Mouse (Mus musculus) liver, postnatal 0 days (tissue): Measurements from ENCODE around the gene Zfand2b. TPM values are rescaled to one million over a fixed set of nuclear protein-coding genes. Genes with fewer than 3 reads are reported as not detected.

Experiments used
- ATAC-seq: fragments of 200-750 bp; cut with Nextera tagmentation; 2 replicates; pipeline ENCODE4 v1.8.0; 2017; ENCODE audit warnings: mild to moderate bottlenecking, moderate library complexity
- DNase-seq: peaks from one replicate; pipeline ENCODE4 v3.0.0-alpha.2; 2016
- H3K27ac ChIP-seq: fragments of 300-500 bp; sonication (generic); 2 replicates; pipeline ENCODE4 v1.5.1; 2014; ENCODE audit warnings: antibody characterized with exemption, moderate library complexity, mild to moderate bottlenecking, low read depth
- H3K27me3 ChIP-seq: fragments of 300-500 bp; sonication (generic); 2 replicates; pipeline ENCODE4 v1.6.1; 2014; ENCODE audit warnings: low read length, control low read depth, mixed read lengths; ENCODE audit not compliant: insufficient read depth
- H3K36me3 ChIP-seq: fragments of 300-500 bp; sonication (generic); replicated peaks from 2 replicates; pipeline ENCODE4 v1.6.1; 2014; ENCODE audit warnings: mild to moderate bottlenecking, control low read depth, low read length, moderate library complexity, mixed read lengths; ENCODE audit not compliant: insufficient read depth
- H3K4me1 ChIP-seq: fragments of 300-500 bp; sonication (generic); 2 replicates; pipeline ENCODE4 v1.6.1; 2014; ENCODE audit warnings: antibody characterized with exemption, mild to moderate bottlenecking, control low read depth; ENCODE audit not compliant: insufficient read depth
- H3K4me2 ChIP-seq: fragments of 300-500 bp; sonication (generic); 2 replicates; pipeline ENCODE4 v1.6.1; 2014; ENCODE audit warnings: low read depth, mild to moderate bottlenecking, low read length, moderate library complexity, mixed read lengths
- H3K4me3 ChIP-seq: fragments of 300-500 bp; sonication (generic); 2 replicates; pipeline ENCODE4 v1.5.1; 2014; ENCODE audit warnings: low read depth, low read length
- H3K9ac ChIP-seq: fragments of 300-500 bp; sonication (generic); replicated peaks from 2 replicates; pipeline ENCODE4 v1.6.1; 2014; ENCODE audit warnings: mild to moderate bottlenecking, moderate library complexity
- H3K9me3 ChIP-seq: fragments of 300-500 bp; sonication (generic); 2 replicates; pipeline ENCODE4 v1.6.1; 2016; ENCODE audit warnings: mild to moderate bottlenecking, control low read depth, low read length, mixed read lengths
- CTCF ChIP-seq: sonication (generic); IDR thresholded peaks from 2 replicates; pipeline ENCODE4 v1.5.1; 2016; ENCODE audit warnings: antibody characterized with exemption, low read depth
- EP300 ChIP-seq: IDR thresholded peaks from 2 replicates; pipeline ENCODE4 v1.6.1; 2016; ENCODE audit warnings: antibody characterized with exemption, low read depth, mild to moderate bottlenecking
- WGBS: fragments of 180-500 bp; shearing (Covaris S2); extraction: QIAGEN DNeasy Blood & Tissue Kit; methylation state at CpG from one replicate; pipeline ENCODE4 v1.1.7; 2014; ENCODE audit not compliant: insufficient replicate concordance; 5-methylcytosine and 5-hydroxymethylcytosine counted together
- polyA plus RNA-seq: library from polyadenylated mRNA; unstranded; fragments of >200 nt; fragmentation: Nextera tagmentation; extraction: Ambion mirVana; gene quantifications from 2 replicates; pipeline ENCODE4 v1.2.1, GENCODE M21; 2015

Zfand2b gene
- polyA plus RNA-seq, 1 experiment from 2014 or later: 32.7 TPM

GRCm38 (mm10) chr1:75191258-75191621, 22.8 kb downstream of the Zfand2b start:
- ATAC-seq (peak; percentile 0; the same call in 1 of the 2 replicates), DNase-seq (no peak)
- peaks cover 29% of the 10 kb centered on the region for H3K4me1 ChIP-seq
- H3K9ac ChIP-seq: peak overlapping the region; percentile 98
- H3K27ac ChIP-seq: peak overlapping the region; percentile 98
- H3K9me3 ChIP-seq: no peaks in the 10 kb centered on the region
- peaks cover 42% of the 10 kb centered on the region for H3K36me3 ChIP-seq
- no peak for TF ChIP-seq EP300
- TF ChIP-seq CTCF: no peak
- peak overlapping the region; percentile 99 for H3K4me3 ChIP-seq
- peak overlapping the region; percentile 96 for H3K4me2 ChIP-seq
- 50% methylated on average over 5 of the region's 5 CpGs for WGBS
- no peaks in the 10 kb centered on the region for H3K27me3 ChIP-seq

- under 1% methylated on average over 44 of the region's 56 CpGs for WGBS
- TF ChIP-seq CTCF: peak; percentile 19; the same call in 1 of the 2 replicates
- peak; percentile 67 for TF ChIP-seq EP300
- peaks cover 29% of the 10 kb centered on the region for H3K4me1 ChIP-seq
Observed at GRCm38 (mm10) chr1:75191622-75192402, 23.4 kb downstream of the Zfand2b start, which contains the start of the genes Ankzf1 and Atg9a. TSS of gene Ankzf1 (plus strand) at chr1:75192151. TSS of gene Atg9a (minus strand) at chr1:75192196.

GRCm38 (mm10) chr1:75192452-75192851, 24.0 kb downstream of the Zfand2b start:
- peaks cover 39% of the 10 kb centered on the region for H3K36me3 ChIP-seq
- H3K27me3 ChIP-seq: no peaks in the 10 kb centered on the region
- H3K4me2 ChIP-seq: peak overlapping the region; percentile 89
- TF ChIP-seq CTCF: no peak
- TF ChIP-seq EP300: no peak
- peak overlapping the region; percentile 99 for H3K4me3 ChIP-seq
- under 1% methylated on average over 19 of the region's 19 CpGs for WGBS
- peak overlapping the region; percentile 98 for H3K27ac ChIP-seq
- peak; percentile 57 for ATAC-seq
- H3K9ac ChIP-seq: peak overlapping the region; percentile 86
- peak; percentile 71 for DNase-seq
- no peaks in the 10 kb centered on the region for H3K9me3 ChIP-seq
- peaks cover 28% of the 10 kb centered on the region for H3K4me1 ChIP-seq

More at GRCm38 (mm10) chr1:75191622-75192402, 23.4 kb downstream of the Zfand2b start, which contains the start of the genes Ankzf1 and Atg9a:
- H3K4me2 ChIP-seq: peak within 1 kb of the TSS; percentile 96
- peak within 1 kb of the TSS; percentile 98 for H3K27ac ChIP-seq
- peaks cover 40% of the 10 kb centered on the region for H3K36me3 ChIP-seq
- no peaks in the 10 kb centered on the region for H3K9me3 ChIP-seq
- H3K4me3 ChIP-seq: peak within 1 kb of the TSS; percentile 99
- ATAC-seq: peak; percentile 97
- peak; percentile 94 for DNase-seq
- H3K9ac ChIP-seq: peak within 1 kb of the TSS; percentile 98
- H3K27me3 ChIP-seq: no peaks in the 10 kb centered on the region

GRCm38 (mm10) chr1:75201236-75201635, 32.8 kb downstream of the Zfand2b start:
- H3K4me3 ChIP-seq: no peak overlapping the region
- no peak overlapping the region for H3K4me2 ChIP-seq
- 82% methylated on average over 1 of the region's 1 CpGs for WGBS
- H3K9me3 ChIP-seq: no peaks in the 10 kb centered on the region
- no peak overlapping the region for H3K9ac ChIP-seq
- H3K27ac ChIP-seq: no peak overlapping the region
- DNase-seq: no peak
- no peaks in the 10 kb centered on the region for H3K27me3 ChIP-seq
- no peak for TF ChIP-seq EP300
- no peak for TF ChIP-seq CTCF
- peaks cover 35% of the 10 kb centered on the region for H3K36me3 ChIP-seq
- no peak for ATAC-seq
- H3K4me1 ChIP-seq: no peaks in the 10 kb centered on the region

GRCm38 (mm10) chr1:75208967-75209678, 40.7 kb downstream of the Zfand2b start:
- ATAC-seq (no peak), DNase-seq (no peak)
- Histone ChIP-seq H3K27me3 (no peaks in the 10 kb centered on the region), H3K9ac (peak overlapping the region; percentile 63), H3K4me3 (peak overlapping the region; percentile 82), H3K27ac (peak overlapping the region; percentile 42), H3K4me2 (peak overlapping the region; percentile 100), H3K9me3 (no peaks in the 10 kb centered on the region), H3K4me1 (peaks cover 45% of the 10 kb centered on the region), H3K36me3 (peaks cover 21% of the 10 kb centered on the region)
- WGBS: 13% methylated on average over 34 of the region's 34 CpGs
- no peak for TF ChIP-seq EP300
- no peak for TF ChIP-seq CTCF
